9 mouse cellular contexts compared by ENCODE assay signal in genomic region chr5:138571623-138572022, GRCm38 (mm10). TPM values are rescaled to one million over a fixed set of nuclear protein-coding genes. Genes with fewer than 3 reads are reported as not detected.
DNase-seq lines count a peak whose midpoint lies in the region; ATAC-seq and TF ChIP-seq lines count a peak whose summit lies in the region.
"Had no signal": no experiment of that assay in that cellular context is flagged by ENCODE, and none has a peak within 500 bp of the region (broad histone marks: within the 10 kb centered on the region; RNA-seq: fewer than 3 reads in every experiment).

No protein-coding gene starts in this region.

- H3K9ac ChIP-seq in liver, adult 2 months (ENCODE audit: low read depth, low read length): no peak overlapping the region
- H3K9ac ChIP-seq in liver, embryonic 11.5 days (ENCODE audit: low read depth, low read length): no peak overlapping the region
- no peak overlapping the region for H3K9ac ChIP-seq in midbrain, postnatal 0 days (replicated peaks; ENCODE audit: low read length, poor library complexity, severe bottlenecking)
- H3K9ac ChIP-seq in forebrain, embryonic 15.5 days (replicated peaks): no peak overlapping the region
- H3K9ac ChIP-seq: heart, embryonic 13.5 days had no signal

- no peaks in the 10 kb centered on the region for H3K36me3 ChIP-seq in liver, adult 2 months (ENCODE audit: control insufficient read depth, insufficient read depth, low read length)
- H3K36me3 ChIP-seq in liver, embryonic 11.5 days (ENCODE audit: control insufficient read depth, insufficient read depth, low read length): no peaks in the 10 kb centered on the region
- no peaks in the 10 kb centered on the region for H3K36me3 ChIP-seq in midbrain, postnatal 0 days (ENCODE audit: insufficient read depth, low read length)
- H3K36me3 ChIP-seq in forebrain, embryonic 15.5 days: no peaks in the 10 kb centered on the region
- H3K36me3 ChIP-seq: heart, embryonic 13.5 days had no signal

- no peak overlapping the region for H3K4me3 ChIP-seq in liver, adult 2 months (ENCODE audit: insufficient read depth, low read depth, low read length)
- H3K4me3 ChIP-seq in liver, embryonic 11.5 days (ENCODE audit: low read depth, low read length): no peak overlapping the region
- H3K4me3 ChIP-seq in midbrain, postnatal 0 days (ENCODE audit: low read depth, low read length): no peak overlapping the region
- no peak overlapping the region for H3K4me3 ChIP-seq in forebrain, embryonic 15.5 days
- H3K4me3 ChIP-seq: heart, embryonic 13.5 days had no signal

- no peaks in the 10 kb centered on the region for H3K27me3 ChIP-seq in liver, adult 2 months (ENCODE audit: control insufficient read depth, insufficient read depth, low read length)
- no peaks in the 10 kb centered on the region for H3K27me3 ChIP-seq in liver, embryonic 11.5 days (replicated peaks; ENCODE audit: control insufficient read depth, insufficient read depth, low read length)
- H3K27me3 ChIP-seq in midbrain, postnatal 0 days (ENCODE audit: insufficient read depth, low read length): no peaks in the 10 kb centered on the region
- H3K27me3 ChIP-seq in forebrain, embryonic 15.5 days: no peaks in the 10 kb centered on the region
- H3K27me3 ChIP-seq: heart, embryonic 13.5 days had no signal

- TF ChIP-seq CTCF in liver, adult 2 months (IDR thresholded peaks at IDR 0.05; ENCODE audit: low read depth, low read length): peak; percentile 38; the same call in 1 of the 2 replicates
- TF ChIP-seq CTCF in midbrain, postnatal 0 days (IDR thresholded peaks at IDR 0.05): peak; percentile 54

- no peak for TF ChIP-seq POLR2A in liver, adult 2 months (IDR thresholded peaks at IDR 0.05; ENCODE audit: extremely low read depth, insufficient read depth, low read length)

- 69% methylated on average over 4 of the region's 4 CpGs for WGBS in liver, adult 2 months
- 51% methylated on average over 4 of the region's 4 CpGs for WGBS in liver, embryonic 11.5 days
- WGBS in midbrain, postnatal 0 days: 46% methylated on average over 4 of the region's 4 CpGs
- WGBS in forebrain, embryonic 15.5 days: 52% methylated on average over 4 of the region's 4 CpGs

- H3K4me1 ChIP-seq in liver, adult 2 months (ENCODE audit: control insufficient read depth, insufficient read depth, low read length): no peaks in the 10 kb centered on the region
- no peaks in the 10 kb centered on the region for H3K4me1 ChIP-seq in liver, embryonic 11.5 days (replicated peaks; ENCODE audit: control insufficient read depth, insufficient read depth, low read length)
- no peaks in the 10 kb centered on the region for H3K4me1 ChIP-seq in midbrain, postnatal 0 days (ENCODE audit: insufficient read depth, low read length)
- H3K4me1 ChIP-seq in forebrain, embryonic 15.5 days: no peaks in the 10 kb centered on the region
- H3K4me1 ChIP-seq: heart, embryonic 13.5 days had no signal

- H3K4me2 ChIP-seq in liver, embryonic 11.5 days: no peak overlapping the region
- H3K4me2 ChIP-seq in midbrain, postnatal 0 days (ENCODE audit: low read depth, low read length, poor library complexity, severe bottlenecking): no peak overlapping the region
- H3K4me2 ChIP-seq in forebrain, embryonic 15.5 days (replicated peaks): no peak overlapping the region
- H3K4me2 ChIP-seq: heart, embryonic 13.5 days had no signal

- H3K79me2 ChIP-seq in liver, adult 2 months (ENCODE audit: control insufficient read depth, insufficient read depth, low read length): no peaks in the 10 kb centered on the region

- ATAC-seq in liver, embryonic 11.5 days (replicated peaks; ENCODE audit: low FRiP score): no peak
- ATAC-seq in midbrain, postnatal 0 days (ENCODE audit: low FRiP score): no peak
- no peak for ATAC-seq in forebrain, embryonic 15.5 days (replicated peaks)

- H3K27ac ChIP-seq in liver, adult 2 months (replicated peaks; ENCODE audit: insufficient read depth, low read depth, low read length): no peak overlapping the region
- H3K27ac ChIP-seq in liver, embryonic 11.5 days (ENCODE audit: low read depth, low read length): no peak overlapping the region
- H3K27ac ChIP-seq in midbrain, postnatal 0 days (ENCODE audit: low read depth, low read length): no peak overlapping the region
- no peak overlapping the region for H3K27ac ChIP-seq in forebrain, embryonic 15.5 days (replicated peaks)
- H3K27ac ChIP-seq: heart, embryonic 13.5 days had no signal

- DNase-seq in adrenal gland, postnatal 25 days: peak; percentile 7
- no peak for DNase-seq in adrenal gland, adult 8-10 months
- no peak for DNase-seq in liver, adult 2 months (ENCODE audit: extremely low read depth, low read depth, low spot score)
- no peak for DNase-seq in liver, embryonic 11.5 days (ENCODE audit: low spot score)
- peak; percentile 69 for DNase-seq in embryo, embryonic 10.5 days (ENCODE audit: low spot score)
- peak; percentile 2 for DNase-seq in midbrain, postnatal 0 days (ENCODE audit: low spot score)
- no peak for DNase-seq in urinary bladder, postnatal 36 days (ENCODE audit: low spot score in 2 of 2)

- no peaks in the 10 kb centered on the region for H3K9me3 ChIP-seq in liver, embryonic 11.5 days (ENCODE audit: control insufficient read depth, low read length)
- H3K9me3 ChIP-seq in midbrain, postnatal 0 days (ENCODE audit: low read length): 0 out of 2 replicates have a peak, but pooled peaks cover 2% of the 10 kb centered on the region
- H3K9me3 ChIP-seq in forebrain, embryonic 15.5 days: 0 out of 2 replicates have a peak, but pooled peaks cover 3% of the 10 kb centered on the region

RNA-seq across cellular contexts. Expression of gene 1700123K08Rik, which starts 7.1 kb away (rescaled TPM):
- total RNA-seq in adrenal gland, postnatal 25 days (2021): not detected in 2 replicates
- not detected for total RNA-seq in adrenal gland, adult 8-10 months (2022)
- not detected in 2 replicates for total RNA-seq in liver, adult 2 months (2014; rRNA removed)
- polyA plus RNA-seq in liver, adult 2 months (2012; rRNA removed): not detected in 2 replicates
- not detected in 2 replicates for polyA plus RNA-seq in liver, embryonic 11.5 days (2014; fragmentation: Nextera tagmentation; extraction: Ambion mirVana)
- not detected in 2 replicates for total RNA-seq in midbrain, postnatal 0 days (2014; rRNA removed)
- not detected in 2 replicates for polyA plus RNA-seq in midbrain, postnatal 0 days (2015; fragmentation: Nextera tagmentation; extraction: Ambion mirVana)
- not detected in 2 replicates for polyA plus RNA-seq in forebrain, embryonic 15.5 days (2015; fragmentation: Nextera tagmentation; extraction: Ambion mirVana)
- polyA plus RNA-seq: heart, embryonic 13.5 days had no signal

RNA-seq across cellular contexts. Expression of gene Zfp68, which starts 47.9 kb away (rescaled TPM):
- total RNA-seq in adrenal gland, postnatal 25 days (2021): 19.5 and 21.8 TPM in 2 replicates
- 10 to 100 TPM; 17.7 to 29.5 (median 25.2) TPM for total RNA-seq in adrenal gland, adult 8-10 months (2022)
- total RNA-seq in liver, adult 2 months (2014; rRNA removed): 14.5 and 15.3 TPM in 2 replicates
- polyA plus RNA-seq in liver, adult 2 months (2012; rRNA removed): 3.3 TPM in 2 replicates
- polyA plus RNA-seq in liver, embryonic 11.5 days (2014; fragmentation: Nextera tagmentation; extraction: Ambion mirVana): 34.5 and 39.1 TPM in 2 replicates
- total RNA-seq in midbrain, postnatal 0 days (2014; rRNA removed): 42.5 and 46.6 TPM in 2 replicates
- polyA plus RNA-seq in midbrain, postnatal 0 days (2015; fragmentation: Nextera tagmentation; extraction: Ambion mirVana): 40.1 and 45.8 TPM in 2 replicates
- 108 and 115 TPM in 2 replicates for polyA plus RNA-seq in forebrain, embryonic 15.5 days (2015; fragmentation: Nextera tagmentation; extraction: Ambion mirVana)

RNA-seq across cellular contexts. Expression of gene A430033K04Rik, which starts 51.0 kb away (rescaled TPM):
- 6.5 and 6.6 TPM in 2 replicates for total RNA-seq in adrenal gland, postnatal 25 days (2021)
- total RNA-seq in adrenal gland, adult 8-10 months (2022): 10 to 100 TPM in 2 of 4 experiments, 1 to 10 TPM in 2; 5.4 to 11.9 (median 9.6) TPM
- 6.3 and 7.2 TPM in 2 replicates for total RNA-seq in liver, adult 2 months (2014; rRNA removed)
- 0.99 and 1.4 TPM in 2 replicates for polyA plus RNA-seq in liver, adult 2 months (2012; rRNA removed)
- polyA plus RNA-seq in liver, embryonic 11.5 days (2014; fragmentation: Nextera tagmentation; extraction: Ambion mirVana): 8.0 and 8.6 TPM in 2 replicates
- total RNA-seq in midbrain, postnatal 0 days (2014; rRNA removed): 15.4 and 17.2 TPM in 2 replicates
- 12.6 and 12.9 TPM in 2 replicates for polyA plus RNA-seq in midbrain, postnatal 0 days (2015; fragmentation: Nextera tagmentation; extraction: Ambion mirVana)
- polyA plus RNA-seq in forebrain, embryonic 15.5 days (2015; fragmentation: Nextera tagmentation; extraction: Ambion mirVana): 26.9 and 28.1 TPM in 2 replicates

Comparison
In these comparisons a context has a peak if more than half of its experiments do, and no peak if none do; other contexts are left out.
1. DNase-seq: peak in adrenal gland, postnatal 25 days (single experiment), embryo, embryonic 10.5 days (single experiment) and midbrain, postnatal 0 days (single experiment); none in adrenal gland, adult 8-10 months (single experiment), liver, adult 2 months (single experiment), liver, embryonic 11.5 days (single experiment) and urinary bladder, postnatal 36 days (0 of 2).